Mouse (Mus musculus): ENCODE data around the gene Clec18a.
A peak's percentile ranks its signal among the peaks of the same experiment; 100 is the strongest.

GRCm38 (mm10) chr8:111090126-111090525 is 2.1 kb downstream of the Clec18a start:
- TF ChIP-seq CTCF (IDR thresholded peaks at IDR 0.05; ENCODE audit: control insufficient read depth, insufficient read depth, insufficient read length), result peak; percentile 65
- TF ChIP-seq CEBPB (IDR thresholded peaks at IDR 0.05; ENCODE audit: low read depth), result no peak
- no peak for TF ChIP-seq FOSL1 (IDR thresholded peaks at IDR 0.05; ENCODE audit: insufficient read depth, low read length, poor library complexity, severe bottlenecking)
- no peak for TF ChIP-seq MAX (IDR thresholded peaks at IDR 0.05)
- no peak for TF ChIP-seq USF1 (IDR thresholded peaks at IDR 0.05; ENCODE audit: low read depth)
